Mouse (Mus musculus): ENCODE results near the gene Plekha8.

DNA sequence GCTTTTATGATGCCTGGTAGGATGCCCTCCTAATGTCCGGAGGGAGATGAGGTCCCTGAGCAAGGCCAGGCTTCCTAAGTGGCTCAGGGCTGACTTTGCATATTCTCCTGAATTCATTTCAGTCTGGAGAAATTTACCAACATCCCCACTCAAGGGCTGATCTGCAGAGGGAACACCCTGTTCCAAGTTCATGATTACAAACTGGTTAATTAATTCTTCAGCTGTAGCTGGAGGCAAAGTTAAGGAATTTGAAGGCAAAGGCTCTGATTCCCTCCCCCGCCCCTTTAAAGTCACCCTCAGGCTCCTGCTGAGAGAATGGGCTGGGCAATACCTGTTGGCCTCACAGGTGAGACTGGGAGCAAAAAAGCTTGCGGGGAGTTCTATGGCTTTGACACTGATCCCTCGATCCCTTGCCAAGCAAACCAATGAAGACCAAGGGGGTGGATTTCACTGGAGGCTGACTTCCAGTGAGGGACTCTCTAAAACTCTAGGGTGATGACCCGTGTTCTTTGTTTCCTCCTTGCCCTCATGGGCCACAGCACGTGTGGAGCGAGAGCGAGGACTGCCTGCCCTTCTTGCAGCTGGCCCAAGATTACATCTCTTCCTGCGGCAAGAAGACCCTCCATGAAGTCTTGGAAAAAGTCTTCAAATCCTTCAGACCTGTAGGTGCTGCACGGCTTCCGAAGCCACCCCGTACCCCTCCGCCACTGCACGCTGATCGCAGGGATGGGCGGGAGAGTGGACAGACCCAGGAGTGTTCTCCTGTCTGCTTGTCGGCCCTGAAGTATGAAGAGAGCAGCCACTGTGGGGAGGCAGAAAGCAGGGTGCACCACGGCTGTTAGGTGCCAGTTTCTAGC, 93.8 kb downstream of the Plekha8 start:
- TF ChIP-seq POLR2A (IDR thresholded peaks at IDR 0.05; ENCODE audit: low read depth, low read length) (no peak), CTCF (conservative IDR thresholded peaks at IDR 0.05; ENCODE audit: insufficient read depth, insufficient read length, low read depth, low read length) (no peak)
